Mouse (Mus musculus): ENCODE results near the gene Hacd3.

- TF ChIP-seq CTCF (IDR thresholded peaks at IDR 0.05; ENCODE audit: borderline replicate concordance, insufficient read depth, low read length) (no peak), POLR2A (IDR thresholded peaks at IDR 0.05; ENCODE audit: low read depth, low read length) (no peak)
Observed at GRCm38 (mm10) chr9:65018588-65019121, 2.8 kb downstream of the Hacd3 start.
